ENCODE assay signal across 8 mouse cellular contexts in genomic region chr5:123075576-123076418, GRCm38 (mm10). TPM values are rescaled to one million over a fixed set of nuclear protein-coding genes. Genes with fewer than 3 reads are reported as not detected.
DNase-seq lines count a peak whose midpoint lies in the region; ATAC-seq lines count a peak whose summit lies in the region.

No protein-coding gene starts in this region.

- peak overlapping the region; percentile 78 for H3K4me3 ChIP-seq in intestine, embryonic 16.5 days (ENCODE audit: low read length)

- H3K4me1 ChIP-seq in intestine, embryonic 16.5 days (ENCODE audit: control insufficient read depth, insufficient read depth, low read length) = peaks cover 16% of the 10 kb centered on the region

- intact Hi-C loops in gastrocnemius, postnatal 36 days (cut with DNase I) = loop anchor here (1.0 kb wide), 1 partner anchor 35 kb away; no protein-coding TSS in a partner anchor
- intact Hi-C loops in left cerebral cortex, postnatal 25 days (cut with DNase I) = no loop called here

- H3K27ac ChIP-seq in intestine, embryonic 16.5 days (ENCODE audit: low read length) = peak overlapping the region; percentile 48

- WGBS in intestine, embryonic 16.5 days = 7% methylated on average over 45 of the region's 45 CpGs

- DNase-seq in adrenal gland, adult 8-10 months = peak; percentile 92
- DNase-seq in embryo, embryonic 11.5 days (ENCODE audit: low read depth, low spot score) = peak; percentile 84
- peak; percentile 86 to 94 for DNase-seq in gastrocnemius, postnatal 36 days
- DNase-seq in left cerebral cortex, postnatal 25 days (ENCODE audit: low spot score in 2 of 2) = peak; percentile 93 to 94
- peak; percentile 92 for DNase-seq in mesoderm, embryonic 11.5 days (ENCODE audit: low read depth, low spot score)
- peak; percentile 96 for DNase-seq in right cerebral cortex, postnatal 25 days
- peak; percentile 91 to 94 for DNase-seq in urinary bladder, postnatal 36 days (ENCODE audit: low spot score in 2 of 2)

- H3K9ac ChIP-seq in intestine, embryonic 16.5 days (ENCODE audit: low read depth, low read length) = peak overlapping the region; percentile 80

- H3K4me2 ChIP-seq in intestine, embryonic 16.5 days (ENCODE audit: low read depth, low read length) = peak overlapping the region; percentile 99

- no peaks in the 10 kb centered on the region for H3K27me3 ChIP-seq in intestine, embryonic 16.5 days (replicated peaks; ENCODE audit: control insufficient read depth, insufficient read depth, low read length)

- ATAC-seq in intestine, embryonic 16.5 days = peak; percentile 96

- H3K9me3 ChIP-seq in intestine, embryonic 16.5 days (ENCODE audit: control insufficient read depth, low read length) = peaks cover 4% of the 10 kb centered on the region; the same call in 1 of the 2 replicates

- H3K36me3 ChIP-seq in intestine, embryonic 16.5 days (ENCODE audit: control insufficient read depth, insufficient read depth, low read length) = no peaks in the 10 kb centered on the region

RNA-seq across cellular contexts. Expression of gene Tmem120b, which starts 7.6 kb away (rescaled TPM):
- total RNA-seq in adrenal gland, adult 8-10 months (2022) = 10 to 100 TPM in 3 of 4 experiments, 1 to 10 TPM in 1; 9.8 to 22.3 (median 14.5) TPM
- 10 to 100 TPM; 18.9 to 19.0 TPM for total RNA-seq in gastrocnemius, postnatal 36 days (2021)
- polyA plus RNA-seq in intestine, embryonic 16.5 days (2015; fragmentation: Nextera tagmentation; extraction: Ambion mirVana) = 10.4 and 10.9 TPM in 2 replicates
- total RNA-seq in left cerebral cortex, postnatal 25 days (2021) = 10 to 100 TPM; 14.3 to 17.1 TPM

RNA-seq across cellular contexts. Expression of gene Morn3, which starts 29.0 kb away (rescaled TPM):
- not detected for total RNA-seq in adrenal gland, adult 8-10 months (2022)
- total RNA-seq in gastrocnemius, postnatal 36 days (2021) = not detected
- polyA plus RNA-seq in intestine, embryonic 16.5 days (2015; fragmentation: Nextera tagmentation; extraction: Ambion mirVana) = 0.57 TPM in 1 of 2 replicates, not detected in the other
- total RNA-seq in left cerebral cortex, postnatal 25 days (2021) = under 1 TPM in 1 of 2 experiments, not detected in 1; 0.73 TPM

RNA-seq across cellular contexts. Expression of gene Rhof, which starts 56.7 kb away (rescaled TPM):
- 1 to 10 TPM; 1.3 to 4.4 (median 3.3) TPM for total RNA-seq in adrenal gland, adult 8-10 months (2022)
- under 1 TPM; 0.15 to 0.38 TPM for total RNA-seq in gastrocnemius, postnatal 36 days (2021)
- 2.5 and 2.8 TPM in 2 replicates for polyA plus RNA-seq in intestine, embryonic 16.5 days (2015; fragmentation: Nextera tagmentation; extraction: Ambion mirVana)
- 10 to 100 TPM; 48.6 to 55.2 TPM for total RNA-seq in left cerebral cortex, postnatal 25 days (2021)

Comparison
In these comparisons a context has a peak if more than half of its experiments do, and no peak if none do; other contexts are left out.
1. Peak in every context shown above with its lines: DNase-seq, ATAC-seq, H3K4me3 ChIP-seq and H3K27ac ChIP-seq.
2. RNA of gene Rhof, which starts 56.7 kb away (total RNA-seq): 48.6 to 55.2 TPM in left cerebral cortex, postnatal 25 days; 1.3 to 4.4 TPM in adrenal gland, adult 8-10 months and 0.15 to 0.38 TPM in gastrocnemius, postnatal 36 days; every median in the first group is over 4 times any median in the second.